Mouse (Mus musculus) cerebellum, adult 8-10 months (tissue): ENCODE data around the gene Itpkc.

Experiments used
- DNase-seq: peaks from one replicate; pipeline ENCODE4 v3.0.0; 2022

Gene Itpkc

DNA sequence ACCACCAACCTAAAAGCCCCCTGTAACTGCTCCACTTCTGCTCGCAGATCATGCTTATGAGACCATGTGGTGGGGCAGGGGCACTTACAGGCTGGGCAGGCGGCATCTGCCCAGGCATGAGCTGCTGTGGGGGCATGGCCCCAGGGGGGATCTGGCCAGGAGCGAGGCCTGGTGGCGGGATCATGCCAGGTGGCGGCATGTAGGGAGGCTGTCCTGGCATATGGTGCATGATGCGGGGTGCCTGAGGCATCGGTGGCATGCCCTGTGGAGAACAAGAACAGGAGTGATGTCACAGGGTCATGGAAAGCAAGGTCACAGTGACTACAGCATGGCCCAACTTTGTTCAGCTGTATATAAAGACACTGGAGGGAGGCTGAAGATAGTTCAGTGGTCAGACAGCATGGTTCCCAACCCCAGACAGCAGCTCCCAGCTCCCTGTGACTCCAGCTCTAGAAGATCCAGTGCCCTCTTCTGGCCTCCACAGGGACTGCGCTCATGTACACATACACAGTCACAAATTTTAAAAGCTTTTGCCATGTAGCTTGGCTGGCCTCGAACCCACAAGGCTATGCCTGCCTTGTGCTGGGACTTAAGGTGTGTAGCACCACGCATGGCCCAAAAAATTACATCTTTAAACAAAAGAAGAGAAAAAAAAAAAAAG is 39.1 kb downstream of the Itpkc start:
- no peak for DNase-seq

DNA sequence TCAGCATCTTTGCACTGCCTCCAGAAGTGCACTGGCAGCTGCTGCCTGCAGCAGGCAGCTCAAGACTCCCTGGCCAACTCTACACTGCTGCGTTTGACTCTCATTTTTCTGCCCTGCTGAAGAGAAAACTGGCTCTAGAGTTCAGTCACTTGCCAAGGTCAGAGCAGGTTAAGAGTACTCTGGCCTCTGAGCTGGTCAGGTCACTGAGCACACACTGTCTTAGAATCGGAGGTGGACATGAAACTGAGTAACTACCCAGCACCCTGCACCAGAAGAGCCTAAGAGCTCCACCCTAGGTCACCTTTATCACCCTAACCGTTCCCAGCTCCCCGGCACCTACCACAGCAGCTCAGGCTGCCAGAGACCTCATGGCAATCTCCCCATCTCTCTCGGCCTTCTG is 42.5 kb downstream of the Itpkc start:
- DNase-seq, result no peak

- no peak for DNase-seq
These were observed 43.5 kb downstream of the Itpkc start for GRCm38 (mm10) chr7:27184964-27185363.

- no peak for DNase-seq
These were observed 46.0 kb downstream of the Itpkc start for GRCm38 (mm10) chr7:27182498-27182897.

DNA sequence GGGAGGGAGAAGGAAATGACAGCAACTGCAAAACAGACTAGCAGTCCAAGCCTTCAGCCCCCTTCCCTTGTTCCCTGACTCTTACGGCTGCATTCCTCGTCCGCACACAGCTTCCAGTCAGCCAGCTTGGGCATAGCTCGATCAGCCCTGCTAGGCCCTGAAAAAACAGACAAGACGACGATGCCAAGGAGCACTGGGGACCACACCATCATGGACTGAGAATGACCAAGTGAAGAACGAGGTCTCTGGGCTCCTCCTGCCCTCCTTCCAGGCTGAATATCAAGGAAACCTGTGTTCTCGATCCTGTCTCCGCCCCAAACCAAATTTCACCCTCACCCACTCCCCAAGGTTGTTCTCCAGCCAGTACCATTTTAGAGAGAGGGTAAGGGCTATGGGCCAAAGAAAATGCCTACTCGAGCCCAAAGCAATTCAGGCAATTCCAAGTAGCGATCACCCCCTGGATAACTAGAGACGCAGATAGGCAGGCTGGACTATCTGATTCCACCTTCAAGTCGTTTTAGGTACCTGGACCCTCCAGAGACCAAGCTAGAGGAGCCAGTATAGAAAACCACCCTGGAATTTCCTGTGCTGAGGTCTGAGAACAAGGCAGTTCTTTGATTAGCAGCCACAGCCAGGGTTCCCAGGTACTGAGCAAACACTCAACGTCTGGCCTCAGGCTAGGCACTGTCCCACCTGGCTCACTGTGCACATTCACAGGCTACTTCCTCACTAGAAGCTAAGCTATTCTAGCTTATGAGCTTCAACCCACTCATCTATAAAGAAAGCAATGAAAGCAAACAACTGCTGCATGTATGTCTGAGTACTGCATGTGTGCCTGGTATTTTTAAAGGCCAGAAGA is 47.4 kb downstream of the Itpkc start, which contains the start of the genes Gm21983 and Mia:
TSS of gene Gm21983 (minus strand) at position 250 of the 859 bp plus-strand sequence.
TSS of gene Mia (minus strand) at position 321 of the 859 bp plus-strand sequence.
- DNase-seq, result no peak

DNA sequence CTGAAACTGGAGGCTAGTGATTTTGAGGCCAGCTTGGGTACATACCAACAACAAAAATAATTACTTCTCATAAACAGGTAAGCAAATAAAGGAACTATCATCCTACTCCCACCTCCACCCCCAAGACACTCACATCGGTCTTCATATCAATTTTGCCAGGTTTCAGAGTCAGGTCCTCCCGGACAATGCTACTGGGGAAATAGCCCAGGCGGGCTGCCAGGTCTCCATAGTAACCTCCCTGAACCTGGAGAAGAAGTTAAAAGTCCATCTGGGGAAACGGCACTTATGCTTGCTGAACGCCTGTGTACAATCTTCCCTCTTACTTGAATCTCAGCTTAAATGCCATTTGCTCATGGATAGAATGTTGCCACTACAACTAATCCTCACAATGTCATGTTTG is 48.4 kb downstream of the Itpkc start:
- DNase-seq, result no peak

- DNase-seq, result no peak
These were observed 49.1 kb downstream of the Itpkc start for GRCm38 (mm10) chr7:27179217-27179918.

GRCm38 (mm10) chr7:27178324-27179216 is 49.9 kb downstream of the Itpkc start, which contains the start of gene Rab4b:
Gene Rab4b, minus strand, starts transcription at chr7:27178896.
- peak; percentile 99 for DNase-seq

- no peak for DNase-seq
These were observed 50.5 kb downstream of the Itpkc start for GRCm38 (mm10) chr7:27177942-27178323.

- DNase-seq, result no peak
These were observed 53.6 kb downstream of the Itpkc start for GRCm38 (mm10) chr7:27174896-27175295.

DNA sequence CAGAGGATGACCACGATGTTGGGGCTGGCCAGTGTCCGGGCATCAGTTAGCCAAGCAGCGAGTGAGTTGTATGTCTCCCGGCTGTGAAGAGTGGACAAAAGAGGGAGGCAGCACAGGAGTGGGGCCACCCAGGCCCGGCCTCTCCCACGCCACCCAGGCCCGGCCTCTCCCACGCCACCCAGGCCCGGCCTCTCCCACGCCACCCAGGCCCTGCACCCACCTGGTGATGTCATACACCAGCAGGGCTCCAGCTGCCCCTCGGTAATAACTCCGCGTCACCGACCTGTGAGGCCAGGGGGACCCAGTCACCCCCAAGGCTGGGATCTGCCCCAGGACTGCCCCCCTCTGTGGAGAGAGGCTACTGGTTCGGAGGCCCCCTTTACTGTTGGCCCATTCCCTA is 54.0 kb downstream of the Itpkc start:
- no peak for DNase-seq

- DNase-seq, result no peak
These were observed 57.5 kb downstream of the Itpkc start for GRCm38 (mm10) chr7:27170981-27171380.

GRCm38 (mm10) chr7:27168371-27168770 is 60.1 kb downstream of the Itpkc start:
- DNase-seq, result peak; percentile 26

DNA sequence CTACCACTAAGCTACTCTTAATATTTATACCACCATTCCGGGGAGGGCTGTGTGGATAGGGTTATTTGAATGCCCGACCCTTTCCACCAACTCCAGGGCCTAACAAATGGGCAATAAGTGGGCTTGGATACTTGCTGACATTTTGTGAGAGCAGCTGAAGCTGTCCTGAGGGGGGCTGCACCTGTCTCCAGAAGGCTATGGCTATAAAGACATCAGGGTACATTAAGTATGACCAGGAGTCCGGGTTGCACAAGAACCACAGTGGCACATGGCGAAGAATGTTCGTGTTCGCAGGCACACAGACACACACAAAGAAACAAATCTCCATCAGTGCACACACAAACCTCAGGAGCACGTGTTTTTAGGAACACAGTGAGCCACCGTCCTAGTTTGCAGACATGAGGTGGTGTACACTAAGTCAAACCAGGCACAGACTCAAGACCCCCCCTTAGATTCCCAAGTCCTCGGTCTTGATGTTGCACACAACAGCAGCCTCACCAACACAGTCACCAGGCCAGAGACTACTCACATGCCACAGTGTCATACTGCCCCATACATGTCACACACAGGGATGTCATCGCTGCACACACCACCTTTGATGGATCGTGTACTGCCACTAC is 60.9 kb downstream of the Itpkc start:
- DNase-seq, result peak; percentile 27

DNA sequence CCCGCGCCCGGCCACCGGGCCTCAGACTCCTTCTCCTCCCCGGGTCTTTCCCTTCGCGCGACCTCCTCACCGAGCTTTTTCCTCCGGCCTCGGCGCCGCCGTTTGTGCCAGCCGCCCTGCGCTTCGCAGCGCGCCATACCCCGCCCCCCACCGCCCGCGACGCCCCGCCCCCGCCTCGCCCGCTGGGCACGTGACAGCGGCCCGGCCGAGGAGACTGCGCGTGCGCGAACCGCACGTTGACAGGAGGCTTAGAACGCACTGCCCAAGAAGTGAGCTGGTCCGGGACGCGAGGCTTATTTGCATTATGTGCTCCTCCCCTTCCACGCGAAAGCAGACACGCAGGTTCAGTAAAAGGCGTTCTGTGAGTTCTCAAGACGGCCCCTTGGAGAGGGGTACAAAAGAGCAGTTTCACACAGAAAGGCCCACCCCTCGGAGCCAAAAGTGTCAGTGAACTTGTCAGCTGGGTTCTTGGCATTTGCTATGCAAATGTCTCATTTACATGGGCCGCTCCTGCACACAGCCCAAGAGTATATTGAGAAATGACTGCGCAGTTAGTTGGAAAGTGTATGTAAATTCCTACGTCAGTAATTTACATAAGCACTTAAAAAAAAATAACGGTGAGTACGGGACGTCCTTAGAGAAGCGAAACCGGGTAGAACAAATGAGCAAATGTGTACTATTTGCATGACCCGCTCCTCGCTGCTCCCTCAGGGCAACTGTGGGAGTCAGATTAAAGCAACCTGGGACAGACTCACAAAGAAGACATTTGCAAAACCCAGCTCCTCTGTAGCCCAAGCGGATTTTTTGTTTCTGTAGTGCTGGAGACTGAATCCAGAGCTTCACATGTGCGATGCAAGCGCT is 61.6 kb downstream of the Itpkc start, which contains the start of gene Egln2:
TSS of gene Egln2 (minus strand) at position 189 of the 861 bp plus-strand sequence.
- peak; percentile 94 for DNase-seq

DNA sequence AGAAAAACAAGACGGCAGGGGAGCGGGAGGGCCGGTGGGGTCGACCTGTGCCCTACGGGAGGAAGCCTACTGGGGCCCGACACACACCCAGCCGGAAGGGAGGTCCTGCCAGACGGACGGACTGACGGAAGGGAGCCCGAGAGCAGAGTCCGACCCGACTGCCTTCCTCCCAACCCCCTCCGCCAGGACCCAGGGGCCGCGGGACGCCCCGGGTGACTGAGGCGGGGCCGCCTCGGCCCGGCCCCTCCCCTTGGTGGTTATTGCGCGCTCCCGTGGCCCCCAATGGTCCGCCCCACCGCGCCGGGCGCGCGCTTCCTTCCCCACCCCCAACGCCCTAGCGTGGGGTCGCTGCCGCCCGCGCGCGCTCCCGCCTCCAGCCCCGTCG is 62.2 kb downstream of the Itpkc start:
- DNase-seq, result peak; percentile 83

- DNase-seq, result no peak
These were observed 62.8 kb downstream of the Itpkc start for GRCm38 (mm10) chr7:27165696-27166095.

DNA sequence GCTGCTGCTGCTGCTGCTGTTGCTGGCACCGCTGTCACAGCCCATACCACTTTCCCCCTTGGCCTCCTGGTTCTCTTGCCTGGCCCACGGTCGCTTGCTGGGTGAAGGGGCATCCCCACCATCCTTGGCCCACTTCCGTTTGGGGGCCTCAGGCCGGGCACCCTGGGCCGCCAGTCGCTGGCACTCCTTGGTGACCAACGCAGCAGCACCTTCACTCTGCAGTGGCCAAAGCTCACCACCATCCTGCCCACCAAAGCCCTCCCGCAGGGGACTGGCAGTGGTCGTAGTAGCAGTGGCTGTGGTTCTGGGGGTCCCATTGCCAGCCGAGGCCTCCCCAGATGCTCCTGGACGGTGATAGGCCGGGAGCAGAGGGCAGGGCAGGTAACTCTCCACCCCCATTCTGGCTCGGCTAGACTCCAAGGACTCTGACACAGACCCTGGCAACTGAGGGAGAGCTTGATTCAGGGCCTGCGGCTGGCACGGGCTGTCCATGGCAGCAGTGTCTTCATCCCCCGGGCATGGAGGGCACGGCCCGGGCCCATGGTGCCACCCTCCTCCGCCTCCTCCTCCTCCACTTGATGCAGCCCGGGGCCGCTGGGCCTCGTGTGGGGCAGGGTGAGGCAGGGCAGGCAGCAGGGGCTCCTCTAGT is 63.3 kb downstream of the Itpkc start:
- DNase-seq, result peak; percentile 66

- peak; percentile 59 for DNase-seq
These were observed 64.1 kb downstream of the Itpkc start for GRCm38 (mm10) chr7:27164112-27164947.
